Mouse (Mus musculus) liver, embryonic 12.5 days (tissue): ENCODE results near the gene Musk. TPM values are rescaled to one million over a fixed set of nuclear protein-coding genes. Genes with fewer than 3 reads are reported as not detected.

ENCODE experiments used
- ATAC-seq: fragments of 200-750 bp; cut with Nextera tagmentation; 2 replicates; pipeline ENCODE4 v1.8.0; 2017; ENCODE audit warnings: moderate number of reproducible peaks, mild to moderate bottlenecking, moderate library complexity
- H3K27ac ChIP-seq: fragments of 300-500 bp; sonication (generic); 2 replicates; pipeline ENCODE4 v1.5.1; 2016; ENCODE audit warnings: mild to moderate bottlenecking
- H3K27me3 ChIP-seq: fragments of 300-500 bp; sonication (generic); replicated peaks from 2 replicates; pipeline ENCODE4 v1.6.1; 2016; ENCODE audit warnings: mild to moderate bottlenecking, moderate library complexity
- H3K36me3 ChIP-seq: fragments of 300-500 bp; sonication (generic); 2 replicates; pipeline ENCODE4 v1.6.1; 2016; ENCODE audit warnings: mild to moderate bottlenecking, moderate library complexity
- H3K4me1 ChIP-seq: fragments of 300-500 bp; sonication (generic); 2 replicates; pipeline ENCODE4 v1.6.1; 2016
- H3K4me2 ChIP-seq: fragments of 300-500 bp; sonication (generic); 2 replicates; pipeline ENCODE4 v1.6.1; 2016; ENCODE audit warnings: mild to moderate bottlenecking, moderate library complexity
- H3K4me3 ChIP-seq: fragments of 300-500 bp; sonication (generic); 2 replicates; pipeline ENCODE4 v1.5.1; 2016; ENCODE audit warnings: mild to moderate bottlenecking, moderate library complexity
- H3K9ac ChIP-seq: fragments of 300-500 bp; sonication (generic); 2 replicates; pipeline ENCODE4 v1.6.1; 2016; ENCODE audit warnings: mild to moderate bottlenecking, moderate library complexity
- H3K9me3 ChIP-seq: fragments of 300-500 bp; sonication (generic); replicated peaks from 2 replicates; pipeline ENCODE4 v1.6.1; 2016; ENCODE audit warnings: mild to moderate bottlenecking, moderate library complexity
- WGBS: fragments of 180-500 bp; shearing (Covaris S2); methylation state at CpG from one replicate; pipeline ENCODE4 v1.1.7; 2016; ENCODE audit not compliant: insufficient replicate concordance; 5-methylcytosine and 5-hydroxymethylcytosine counted together
- polyA plus RNA-seq: library from polyadenylated mRNA; unstranded; fragments of >200 nt; fragmentation: Nextera tagmentation; extraction: Ambion mirVana; gene quantifications from 2 replicates; pipeline ENCODE4 v1.2.1, GENCODE M21; 2016

Gene Musk
- polyA plus RNA-seq, 1 experiment from 2014 or later, result 0.05 TPM

DNA sequence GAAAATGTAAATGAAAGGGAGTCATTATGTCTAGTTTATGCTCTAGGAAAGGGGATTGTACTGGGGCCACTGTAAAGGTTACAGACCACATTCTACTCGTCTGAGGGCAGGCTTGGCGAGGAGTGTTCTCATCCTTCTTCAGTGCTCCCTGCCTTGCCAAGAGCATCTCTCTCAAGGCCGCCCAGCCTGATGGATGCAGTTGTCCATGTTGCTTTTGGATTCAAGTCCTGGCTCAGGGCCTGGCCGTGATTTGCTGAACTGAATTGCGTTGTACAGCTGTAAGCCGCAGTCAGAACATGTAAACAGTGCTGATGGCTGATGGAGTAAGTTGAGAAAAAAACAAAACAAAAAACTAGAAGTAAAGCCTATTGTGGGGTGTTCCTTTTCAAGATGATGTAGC is 7.4 kb upstream of the Musk start:
- H3K4me1 ChIP-seq, result no peaks in the 10 kb centered on the region
- no peak for ATAC-seq
- no peak overlapping the region for H3K4me3 ChIP-seq

DNA sequence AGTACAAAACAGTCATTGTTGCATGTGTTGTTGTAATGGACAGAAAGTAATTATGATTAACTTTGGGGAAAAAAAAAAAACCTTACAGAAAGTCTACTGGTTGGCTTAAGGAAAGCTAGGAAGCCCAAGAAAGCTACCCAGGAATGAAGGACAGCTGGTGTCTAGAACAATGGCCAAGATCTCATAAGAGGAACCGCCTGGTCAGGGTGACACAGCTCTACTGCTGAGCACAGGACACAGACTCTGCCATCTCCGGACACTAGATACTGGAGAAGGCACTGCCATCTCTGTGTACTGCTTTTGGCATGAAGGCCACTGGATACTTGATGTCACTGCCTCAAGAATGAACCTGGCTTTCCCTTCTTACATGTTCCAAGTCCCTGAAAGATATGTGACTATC is 5.6 kb upstream of the Musk start:
- Histone ChIP-seq H3K27me3 (no peaks in the 10 kb centered on the region), H3K4me3 (no peak overlapping the region), H3K4me2 (no peak overlapping the region), H3K36me3 (no peaks in the 10 kb centered on the region), H3K9me3 (no peaks in the 10 kb centered on the region), H3K4me1 (no peaks in the 10 kb centered on the region), H3K9ac (no peak overlapping the region), H3K27ac (no peak overlapping the region)
- 59% methylated on average over 2 of the region's 2 CpGs for WGBS
- no peak for ATAC-seq

More for the DNA sequence above, 7.4 kb upstream of the Musk start:
- Histone ChIP-seq H3K4me2 (no peak overlapping the region), H3K9ac (no peak overlapping the region), H3K27ac (no peak overlapping the region), H3K36me3 (no peaks in the 10 kb centered on the region), H3K27me3 (no peaks in the 10 kb centered on the region), H3K9me3 (no peaks in the 10 kb centered on the region)
- WGBS, result 78% methylated on average over 6 of the region's 6 CpGs

DNA sequence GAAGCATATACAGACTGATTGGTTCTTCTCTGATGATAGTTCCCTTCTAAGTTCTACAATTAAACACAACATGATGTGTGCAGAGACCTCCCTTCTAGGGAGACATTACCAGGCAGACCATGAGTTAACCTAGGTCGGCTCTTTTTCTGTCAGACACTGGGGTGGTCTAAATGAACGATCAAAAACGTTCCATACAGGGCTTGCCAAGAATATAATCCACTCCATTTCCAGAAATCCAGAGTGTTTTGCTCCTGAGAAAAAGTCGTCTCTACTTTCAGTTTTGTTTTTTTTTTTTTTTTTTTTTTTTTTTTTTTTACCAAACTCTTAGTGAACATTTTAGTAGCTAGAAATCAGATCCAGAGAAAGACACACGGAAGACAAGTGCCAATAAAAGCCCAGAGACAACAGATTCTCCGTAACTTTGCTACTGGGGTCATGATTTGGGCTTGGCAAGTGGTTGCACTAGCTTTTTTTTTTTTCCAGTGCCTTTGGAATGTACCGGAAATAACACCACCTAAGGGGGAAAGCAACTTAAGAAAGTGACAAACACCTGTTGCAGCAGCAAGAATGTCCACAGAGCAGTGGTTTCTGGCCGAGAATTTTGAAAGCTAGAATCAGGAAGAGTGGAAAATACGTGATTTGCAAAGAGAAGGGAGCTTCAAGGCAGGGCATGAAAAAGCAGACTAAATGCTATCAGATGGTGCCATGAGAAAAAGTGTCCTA is 769 bp downstream of the Musk start:
- H3K4me1 ChIP-seq, result no peaks in the 10 kb centered on the region

DNA sequence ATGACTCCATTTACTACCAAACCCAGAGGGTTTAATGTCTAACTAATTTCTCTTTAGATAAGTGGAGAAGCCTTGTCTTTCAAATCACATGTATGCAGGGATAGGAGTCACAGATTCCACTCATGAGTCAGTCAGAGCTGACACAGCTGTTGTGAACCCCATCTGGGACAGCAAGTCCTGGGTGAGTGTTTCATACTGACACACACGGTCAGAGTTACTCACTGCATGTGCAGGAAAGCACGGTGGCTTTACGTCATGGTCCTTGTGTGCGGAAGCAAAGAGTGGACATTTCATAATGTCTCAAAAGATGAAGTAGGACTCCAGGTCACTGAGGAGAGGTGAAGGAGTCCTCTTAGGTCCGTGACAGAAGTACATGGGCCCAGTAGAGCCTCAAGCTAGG is 3.0 kb downstream of the Musk start:
- no peaks in the 10 kb centered on the region for H3K9me3 ChIP-seq
- no peak overlapping the region for H3K4me3 ChIP-seq
- no peaks in the 10 kb centered on the region for H3K4me1 ChIP-seq
- no peak for ATAC-seq
- no peak overlapping the region for H3K27ac ChIP-seq
- no peaks in the 10 kb centered on the region for H3K36me3 ChIP-seq
- H3K27me3 ChIP-seq, result no peaks in the 10 kb centered on the region
- 61% methylated on average over 5 of the region's 5 CpGs for WGBS
- H3K4me2 ChIP-seq, result no peak overlapping the region
- no peak overlapping the region for H3K9ac ChIP-seq

More for the DNA sequence above, 769 bp downstream of the Musk start:
- 54% methylated on average over 9 of the region's 9 CpGs for WGBS
- H3K4me3 ChIP-seq, result no peak overlapping the region
- no peaks in the 10 kb centered on the region for H3K27me3 ChIP-seq
- no peak overlapping the region for H3K9ac ChIP-seq
- H3K27ac ChIP-seq, result no peak overlapping the region
- H3K36me3 ChIP-seq, result no peaks in the 10 kb centered on the region
- no peak for ATAC-seq
- no peak overlapping the region for H3K4me2 ChIP-seq
- H3K9me3 ChIP-seq, result no peaks in the 10 kb centered on the region

DNA sequence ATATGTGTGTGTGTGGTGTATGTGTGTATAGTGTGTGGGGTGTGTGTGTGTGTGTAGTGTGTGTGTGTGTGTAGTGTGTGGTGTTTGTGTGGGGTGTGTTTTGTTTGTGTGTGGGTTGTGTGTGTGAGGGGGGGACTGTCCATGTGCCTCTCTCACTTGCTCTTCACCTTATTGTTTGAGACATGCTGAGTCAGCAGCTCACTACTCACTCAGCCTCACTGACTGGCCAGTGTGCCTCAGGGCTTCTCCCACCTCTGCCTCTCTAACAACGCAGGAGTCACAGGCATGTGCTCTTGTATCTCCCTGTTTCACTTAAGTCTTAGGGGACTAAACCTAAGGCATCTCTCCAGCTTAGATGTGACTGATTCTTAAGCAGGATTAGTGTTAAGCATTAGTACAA is 6.1 kb downstream of the Musk start:
- H3K4me2 ChIP-seq, result no peak overlapping the region
- 38% methylated on average over 1 of the region's 1 CpGs for WGBS
- no peak overlapping the region for H3K4me3 ChIP-seq
- no peaks in the 10 kb centered on the region for H3K36me3 ChIP-seq
- ATAC-seq, result no peak
- no peaks in the 10 kb centered on the region for H3K27me3 ChIP-seq
- no peak overlapping the region for H3K27ac ChIP-seq
- no peaks in the 10 kb centered on the region for H3K9me3 ChIP-seq
- H3K4me1 ChIP-seq, result no peaks in the 10 kb centered on the region
- no peak overlapping the region for H3K9ac ChIP-seq

DNA sequence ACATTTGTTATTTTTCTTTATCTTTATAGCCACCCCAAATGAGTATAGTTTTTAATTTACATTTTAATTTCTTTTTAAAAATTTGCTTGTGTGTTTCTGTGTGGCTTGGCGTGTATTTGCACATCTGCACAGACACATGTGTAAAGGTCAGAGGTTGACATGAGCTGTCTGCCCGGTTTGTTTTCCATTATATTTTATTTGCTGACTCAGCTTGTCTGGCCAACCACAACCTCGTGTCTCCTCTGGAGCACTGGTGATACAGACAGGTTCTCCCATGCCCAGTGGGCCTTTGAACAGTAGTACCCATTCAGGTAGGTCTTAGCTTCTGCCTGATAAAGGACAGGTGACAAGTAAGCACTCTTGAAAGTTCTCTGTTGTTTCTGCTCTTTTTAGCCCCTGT is 7.3 kb downstream of the Musk start:
- no peak for ATAC-seq
- no peaks in the 10 kb centered on the region for H3K36me3 ChIP-seq
- no peaks in the 10 kb centered on the region for H3K9me3 ChIP-seq
- no peak overlapping the region for H3K4me2 ChIP-seq
- no peaks in the 10 kb centered on the region for H3K27me3 ChIP-seq
- no peak overlapping the region for H3K4me3 ChIP-seq
- H3K27ac ChIP-seq, result no peak overlapping the region
- H3K4me1 ChIP-seq, result no peaks in the 10 kb centered on the region
- H3K9ac ChIP-seq, result no peak overlapping the region
- 73% methylated on average over 3 of the region's 3 CpGs for WGBS

DNA sequence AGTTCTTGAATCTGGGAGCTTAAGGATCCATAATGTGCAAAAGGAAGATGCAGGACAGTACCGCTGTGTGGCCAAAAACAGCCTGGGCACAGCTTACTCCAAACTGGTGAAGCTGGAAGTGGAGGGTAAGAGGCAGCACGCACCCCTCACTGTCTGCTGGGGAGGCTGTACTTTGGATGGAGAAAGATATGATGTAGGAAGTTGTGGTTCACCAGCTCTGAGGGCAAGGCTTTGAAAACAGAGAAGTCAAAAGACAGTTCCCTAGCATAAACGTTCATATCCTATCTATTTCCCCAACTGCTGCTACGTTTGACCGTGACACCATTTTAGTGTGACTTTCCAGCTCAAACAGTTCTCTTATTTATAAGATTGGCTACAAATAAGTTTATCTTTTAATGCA is 18.1 kb downstream of the Musk start:
- no peaks in the 10 kb centered on the region for H3K9me3 ChIP-seq
- H3K4me1 ChIP-seq, result no peaks in the 10 kb centered on the region
- 26% methylated on average over 5 of the region's 5 CpGs for WGBS
- H3K27me3 ChIP-seq, result no peaks in the 10 kb centered on the region
- no peak overlapping the region for H3K4me3 ChIP-seq
- ATAC-seq, result no peak
- H3K9ac ChIP-seq, result no peak overlapping the region
- H3K4me2 ChIP-seq, result no peak overlapping the region
- H3K27ac ChIP-seq, result no peak overlapping the region
- H3K36me3 ChIP-seq, result no peaks in the 10 kb centered on the region

DNA sequence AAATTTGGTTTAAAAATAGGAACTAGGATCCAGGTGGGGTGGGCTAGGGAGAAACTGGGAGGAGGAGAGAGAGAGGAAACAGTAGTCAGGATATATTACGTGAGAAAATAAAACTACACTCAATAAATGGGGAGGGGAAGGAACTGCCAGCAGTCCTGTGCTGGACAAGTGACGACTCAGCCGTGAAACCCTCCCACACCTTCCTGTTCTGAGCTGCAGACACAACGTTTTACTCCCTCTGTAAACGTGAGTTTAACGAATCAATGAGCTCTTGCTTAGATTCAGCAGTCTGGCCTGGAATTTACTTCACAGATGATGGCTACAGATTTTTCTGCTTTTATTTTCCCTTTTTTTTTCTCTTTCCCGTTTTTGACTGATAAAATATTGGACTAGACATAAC is 18.8 kb downstream of the Musk start:
- Histone ChIP-seq H3K9me3 (no peaks in the 10 kb centered on the region), H3K36me3 (no peaks in the 10 kb centered on the region), H3K9ac (no peak overlapping the region), H3K27me3 (no peaks in the 10 kb centered on the region), H3K4me1 (no peaks in the 10 kb centered on the region), H3K4me3 (no peak overlapping the region), H3K27ac (no peak overlapping the region), H3K4me2 (no peak overlapping the region)
- 4% methylated on average over 7 of the region's 7 CpGs for whole genome bisulfite sequencing
- no peak for ATAC-seq

DNA sequence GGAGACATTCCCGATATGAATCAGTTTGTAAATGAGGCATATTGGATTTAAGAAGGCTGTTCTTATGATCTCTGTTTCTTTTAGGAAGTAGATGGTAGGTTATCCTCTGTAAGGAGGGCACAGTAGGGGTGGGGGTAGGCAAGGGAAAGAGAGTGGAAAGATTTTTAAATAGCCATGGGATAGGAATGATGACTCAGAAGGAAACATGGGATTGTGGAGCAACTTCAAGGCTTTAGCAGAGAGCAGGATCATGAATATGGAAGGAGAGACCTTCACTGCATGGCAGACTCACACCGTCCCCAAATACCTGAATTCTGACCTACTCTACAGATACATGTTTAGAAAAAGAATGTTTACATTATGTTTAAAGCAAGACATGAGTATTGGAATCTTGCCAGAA is 21.7 kb downstream of the Musk start:
- no peaks in the 10 kb centered on the region for H3K4me1 ChIP-seq
- WGBS, result 65% methylated on average over 2 of the region's 2 CpGs
- H3K27ac ChIP-seq, result no peak overlapping the region
- no peaks in the 10 kb centered on the region for H3K27me3 ChIP-seq
- H3K4me3 ChIP-seq, result no peak overlapping the region
- ATAC-seq, result no peak
- no peak overlapping the region for H3K9ac ChIP-seq
- H3K9me3 ChIP-seq, result no peaks in the 10 kb centered on the region
- no peak overlapping the region for H3K4me2 ChIP-seq
- H3K36me3 ChIP-seq, result no peaks in the 10 kb centered on the region

DNA sequence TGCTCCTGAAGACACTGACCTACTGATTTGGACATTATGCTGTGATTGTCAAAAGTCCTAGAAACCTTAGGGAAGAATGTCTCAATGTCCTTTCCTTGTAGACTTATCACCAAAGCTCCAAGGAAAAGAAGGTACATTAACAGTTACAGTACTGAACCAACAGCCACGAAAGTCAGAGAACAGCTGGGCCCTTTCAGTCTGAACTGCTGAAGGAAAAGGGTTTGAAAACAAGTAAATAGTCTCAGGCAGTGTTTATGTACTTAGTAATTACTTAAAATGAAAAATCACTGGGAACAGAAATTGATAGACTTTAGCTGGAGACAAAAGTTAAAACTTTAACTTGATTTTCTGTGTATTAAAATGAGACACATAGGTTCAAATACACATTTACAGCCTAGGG is 27.6 kb downstream of the Musk start:
- ATAC-seq, result no peak
- Histone ChIP-seq H3K27me3 (no peaks in the 10 kb centered on the region), H3K27ac (no peak overlapping the region), H3K9ac (no peak overlapping the region), H3K4me2 (no peak overlapping the region), H3K36me3 (no peaks in the 10 kb centered on the region), H3K4me1 (no peaks in the 10 kb centered on the region), H3K4me3 (no peak overlapping the region), H3K9me3 (no peaks in the 10 kb centered on the region)
- whole genome bisulfite sequencing, result 48% methylated on average over 1 of the region's 1 CpGs

DNA sequence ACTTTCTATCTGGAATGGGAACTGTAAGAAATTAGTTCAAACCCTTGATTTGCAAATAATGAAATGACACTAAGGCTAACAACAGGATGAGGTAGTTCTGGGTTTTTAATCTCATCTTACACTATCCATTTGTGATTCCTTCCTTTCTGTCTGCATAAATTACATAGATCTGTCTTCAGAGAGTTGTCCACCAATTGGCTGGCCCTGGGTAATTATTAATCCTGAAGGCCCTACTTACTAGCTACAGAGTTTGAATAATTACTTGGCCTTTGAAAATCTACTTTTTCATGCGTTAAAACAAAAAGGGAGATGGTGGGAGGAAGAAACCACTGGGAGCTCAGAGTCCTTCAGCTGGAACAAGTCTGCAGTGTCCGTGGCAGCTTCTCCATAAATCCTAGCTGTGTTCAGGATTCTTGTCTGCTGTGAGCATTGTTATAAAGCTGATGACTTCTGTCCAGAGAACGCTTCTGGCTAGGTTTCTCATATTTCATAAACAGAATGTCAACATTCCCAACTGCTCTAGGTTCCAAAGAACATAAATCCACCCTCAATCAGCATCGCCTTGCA is 29.3 kb downstream of the Musk start:
- H3K4me2 ChIP-seq, result no peak overlapping the region
- no peaks in the 10 kb centered on the region for H3K27me3 ChIP-seq
- 64% methylated on average over 4 of the region's 4 CpGs for WGBS
- H3K9me3 ChIP-seq, result no peaks in the 10 kb centered on the region
- ATAC-seq, result no peak
- no peak overlapping the region for H3K27ac ChIP-seq
- no peak overlapping the region for H3K9ac ChIP-seq
- no peaks in the 10 kb centered on the region for H3K4me1 ChIP-seq
- H3K4me3 ChIP-seq, result no peak overlapping the region
- no peaks in the 10 kb centered on the region for H3K36me3 ChIP-seq

DNA sequence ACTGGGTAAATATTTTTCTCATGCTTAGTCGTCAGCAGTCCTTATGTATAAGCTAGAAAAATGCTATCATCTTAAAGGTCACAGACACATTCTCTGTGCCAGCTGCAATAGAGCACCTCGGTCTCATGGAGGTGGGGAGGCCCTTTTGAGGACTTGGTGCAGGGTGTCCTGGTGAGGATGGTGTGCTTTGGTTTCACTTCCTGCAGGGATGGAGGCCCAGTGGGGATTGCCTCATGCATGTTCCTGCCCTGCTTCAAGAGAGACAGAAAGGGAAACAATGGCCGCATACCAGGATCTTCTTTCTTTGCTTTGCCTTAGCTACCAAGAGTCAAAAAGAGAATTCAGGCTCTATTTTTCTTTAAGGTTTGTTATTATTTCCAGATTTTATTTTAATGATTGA is 31.8 kb downstream of the Musk start:
- Histone ChIP-seq H3K9ac (no peak overlapping the region), H3K36me3 (no peaks in the 10 kb centered on the region), H3K9me3 (no peaks in the 10 kb centered on the region), H3K27me3 (no peaks in the 10 kb centered on the region), H3K4me3 (no peak overlapping the region), H3K4me2 (no peak overlapping the region), H3K27ac (no peak overlapping the region), H3K4me1 (no peaks in the 10 kb centered on the region)
- 69% methylated on average over 3 of the region's 3 CpGs for whole genome bisulfite sequencing
- ATAC-seq, result no peak

DNA sequence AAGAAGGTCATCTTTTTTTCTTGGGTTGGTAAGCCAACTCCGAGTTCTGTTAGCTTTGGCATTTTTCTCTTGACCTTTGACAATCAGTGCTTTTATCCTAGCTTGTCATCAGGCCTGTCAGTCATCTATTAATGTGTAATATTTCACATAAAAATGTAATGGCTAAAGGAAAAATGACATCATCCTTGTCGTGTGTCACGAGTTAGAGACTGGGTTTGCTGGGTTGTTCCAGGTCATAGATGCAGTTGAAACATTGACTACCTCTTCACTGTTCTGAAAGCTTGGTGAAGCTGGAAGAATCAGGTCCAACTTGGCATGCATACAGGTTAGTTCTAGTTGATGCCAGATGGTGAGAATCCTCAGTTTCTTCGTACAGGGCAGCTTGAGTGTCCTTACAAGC is 34.5 kb downstream of the Musk start:
- WGBS, result 62% methylated on average over 4 of the region's 4 CpGs
- H3K27ac ChIP-seq, result no peak overlapping the region
- H3K4me2 ChIP-seq, result no peak overlapping the region
- no peak for ATAC-seq
- H3K4me3 ChIP-seq, result no peak overlapping the region
- no peaks in the 10 kb centered on the region for H3K27me3 ChIP-seq
- no peaks in the 10 kb centered on the region for H3K4me1 ChIP-seq
- no peaks in the 10 kb centered on the region for H3K36me3 ChIP-seq
- H3K9me3 ChIP-seq, result no peaks in the 10 kb centered on the region
- no peak overlapping the region for H3K9ac ChIP-seq
